In genomic region chr10:91858711-91859595, GRCm38 (mm10) we compare ENCODE assay signal across 19 mouse cellular contexts.
DNase-seq lines count a peak whose midpoint lies in the region; ATAC-seq lines count a peak whose summit lies in the region.
"Had no signal": no experiment of that assay in that cellular context is flagged by ENCODE, and none has a peak within 500 bp of the region (broad histone marks: within the 10 kb centered on the region; RNA-seq: fewer than 3 reads in every experiment).

No protein-coding gene starts in this region.

- H3K27me3 ChIP-seq in kidney, embryonic 16.5 days (ENCODE audit: insufficient read depth, low read length): no peaks in the 10 kb centered on the region
- no peaks in the 10 kb centered on the region for H3K27me3 ChIP-seq in neural tube, embryonic 13.5 days
- H3K27me3 ChIP-seq in neural tube, embryonic 15.5 days (replicated peaks): no peaks in the 10 kb centered on the region
- H3K27me3 ChIP-seq: embryonic facial prominence, embryonic 15.5 days; heart, embryonic 13.5 days had no signal

- no peaks in the 10 kb centered on the region for H3K9me3 ChIP-seq in kidney, embryonic 16.5 days (ENCODE audit: low read length)
- H3K9me3 ChIP-seq in neural tube, embryonic 13.5 days: no peaks in the 10 kb centered on the region
- H3K9me3 ChIP-seq in neural tube, embryonic 15.5 days (replicated peaks): 0 out of 2 replicates have a peak, but pooled peaks cover 2% of the 10 kb centered on the region
- H3K9me3 ChIP-seq: embryonic facial prominence, embryonic 15.5 days; heart, embryonic 13.5 days had no signal

- H3K36me3 ChIP-seq in kidney, embryonic 16.5 days (ENCODE audit: insufficient read depth, low read length): no peaks in the 10 kb centered on the region
- H3K36me3 ChIP-seq in neural tube, embryonic 13.5 days: no peaks in the 10 kb centered on the region
- H3K36me3 ChIP-seq in neural tube, embryonic 15.5 days: no peaks in the 10 kb centered on the region
- H3K36me3 ChIP-seq: embryonic facial prominence, embryonic 15.5 days; heart, embryonic 13.5 days had no signal

- no peak overlapping the region for H3K4me3 ChIP-seq in kidney, embryonic 16.5 days (ENCODE audit: low read length)
- H3K4me3 ChIP-seq in neural tube, embryonic 13.5 days: no peak overlapping the region
- H3K4me3 ChIP-seq in neural tube, embryonic 15.5 days (replicated peaks): no peak overlapping the region
- H3K4me3 ChIP-seq: embryonic facial prominence, embryonic 15.5 days; heart, embryonic 13.5 days; myocyte had no signal

- 23% methylated on average over 6 of the region's 6 CpGs for WGBS in kidney, embryonic 16.5 days
- WGBS in neural tube, embryonic 13.5 days: 16% methylated on average over 6 of the region's 6 CpGs
- 16% methylated on average over 6 of the region's 6 CpGs for WGBS in neural tube, embryonic 15.5 days

- intact Hi-C loops in left cerebral cortex, postnatal 10 days (cut with DNase I): no loop called here

- ATAC-seq in kidney, embryonic 16.5 days (ENCODE audit: low FRiP score, low TSS enrichment): peak; percentile 51; the same call in 1 of the 2 replicates
- ATAC-seq in neural tube, embryonic 13.5 days (ENCODE audit: low read depth): peak; percentile 50; the same call in 1 of the 2 replicates
- no peak for ATAC-seq in neural tube, embryonic 15.5 days (ENCODE audit: low FRiP score)
- ATAC-seq: intestine, postnatal 0 days; liver, postnatal 0 days had no signal

- no peak overlapping the region for H3K4me2 ChIP-seq in kidney, embryonic 16.5 days (replicated peaks; ENCODE audit: low read depth, low read length)
- no peak overlapping the region for H3K4me2 ChIP-seq in neural tube, embryonic 13.5 days
- no peak overlapping the region for H3K4me2 ChIP-seq in neural tube, embryonic 15.5 days
- H3K4me2 ChIP-seq: embryonic facial prominence, embryonic 15.5 days; heart, embryonic 13.5 days had no signal

- peak; percentile 7 for DNase-seq in embryo, embryonic 10.5 days (ENCODE audit: low spot score)
- no peak for DNase-seq in embryo, embryonic 10 days (ENCODE audit: low spot score)
- DNase-seq in kidney, adult 8-10 months: no peak
- DNase-seq in left cerebral cortex, postnatal 10 days (ENCODE audit: extremely low spot score in 1 of 2, low spot score in 2 of 2): no peak
- DNase-seq in gastrocnemius, postnatal 10 days: no peak
- DNase-seq: adrenal gland, adult 2 months; cerebellum, adult 9-11 months; gastrocnemius, postnatal 36 days; layer of hippocampus, adult 9-11 months; liver, postnatal 0 days; right cerebral cortex, postnatal 4 days; thymus, postnatal 36 days had no signal

- H3K27ac ChIP-seq in kidney, embryonic 16.5 days (ENCODE audit: low read length): no peak overlapping the region
- no peak overlapping the region for H3K27ac ChIP-seq in neural tube, embryonic 13.5 days (replicated peaks)
- H3K27ac ChIP-seq in neural tube, embryonic 15.5 days (replicated peaks): no peak overlapping the region
- H3K27ac ChIP-seq: embryonic facial prominence, embryonic 15.5 days; heart, embryonic 13.5 days had no signal

- H3K4me1 ChIP-seq in kidney, embryonic 16.5 days (ENCODE audit: insufficient read depth, low read length): peaks cover 8% of the 10 kb centered on the region; the same call in 1 of the 2 replicates
- 0 out of 2 replicates have a peak, but pooled peaks cover 5% of the 10 kb centered on the region for H3K4me1 ChIP-seq in neural tube, embryonic 13.5 days (replicated peaks)
- H3K4me1 ChIP-seq in neural tube, embryonic 15.5 days: peaks cover 6% of the 10 kb centered on the region; the same call in 1 of the 2 replicates
- H3K4me1 ChIP-seq: embryonic facial prominence, embryonic 15.5 days; heart, embryonic 13.5 days had no signal

- H3K9ac ChIP-seq in kidney, embryonic 16.5 days (replicated peaks; ENCODE audit: low read length): no peak overlapping the region
- no peak overlapping the region for H3K9ac ChIP-seq in neural tube, embryonic 13.5 days
- no peak overlapping the region for H3K9ac ChIP-seq in neural tube, embryonic 15.5 days (replicated peaks)
- H3K9ac ChIP-seq: embryonic facial prominence, embryonic 15.5 days; heart, embryonic 13.5 days; liver, postnatal 0 days had no signal
